Mouse (Mus musculus): ENCODE data around the gene Ext2. TPM values are rescaled to one million over a fixed set of nuclear protein-coding genes. Genes with fewer than 3 reads are reported as not detected.

Gene Ext2
- 71.3 and 74.9 TPM in 2 replicates for polyA plus RNA-seq (2015; fragmentation: Nextera tagmentation; extraction: Ambion mirVana)

DNA sequence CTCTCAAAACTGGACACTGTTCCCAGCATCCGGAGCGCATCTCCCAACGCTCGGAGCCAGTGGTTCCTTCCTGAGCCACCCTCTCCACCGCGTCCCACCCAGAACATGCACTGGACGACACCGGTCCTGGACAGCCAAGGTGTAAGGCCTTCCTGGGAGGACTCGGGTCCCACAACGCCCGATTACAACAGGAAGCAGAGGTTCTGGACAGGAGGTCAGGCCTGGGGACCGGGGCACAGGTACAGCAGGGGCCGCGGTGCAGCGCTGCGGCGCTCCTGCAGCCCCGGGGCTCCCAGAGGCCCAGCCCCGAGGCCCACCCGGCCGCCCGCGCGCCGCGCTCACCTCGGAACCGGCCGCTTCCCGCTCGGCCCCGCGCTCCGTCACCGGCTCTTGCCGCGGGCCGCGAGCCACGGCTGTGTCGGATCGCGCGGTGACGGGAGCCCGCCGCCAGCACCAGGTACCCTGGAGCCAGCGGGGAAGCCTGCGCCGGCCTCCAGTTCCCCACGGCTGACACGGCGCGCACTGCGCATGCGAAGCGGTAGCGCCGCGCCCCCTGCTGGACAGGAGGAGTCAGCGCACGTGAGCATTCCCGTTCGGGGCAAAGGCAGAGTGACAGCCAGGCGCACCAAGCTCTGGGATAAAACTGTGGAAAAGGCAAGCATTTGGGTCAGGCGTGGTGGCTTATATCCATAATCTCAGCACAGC lies at the start of gene Ext2:
Gene Ext2 (minus strand): TSS at position 524 of the 705 bp plus-strand sequence.
- Histone ChIP-seq H3K27ac (ENCODE audit: low read length) (peak within 1 kb of the TSS; percentile 57), H3K4me1 (ENCODE audit: control insufficient read depth, insufficient read depth, low read length) (peaks cover 8% of the 10 kb centered on the region), H3K4me2 (ENCODE audit: low read length) (peak within 1 kb of the TSS; percentile 83), H3K4me3 (ENCODE audit: low read depth, low read length) (peak within 1 kb of the TSS; percentile 78), H3K27me3 (ENCODE audit: control insufficient read depth, insufficient read depth, low read depth, low read length) (no peaks in the 10 kb centered on the region), H3K9ac (ENCODE audit: low read depth, low read length) (peak within 1 kb of the TSS; percentile 84), H3K36me3 (ENCODE audit: control insufficient read depth, insufficient read depth, low read length) (no peaks in the 10 kb centered on the region), H3K9me3 (replicated peaks; ENCODE audit: control insufficient read depth, low read length, poor library complexity, severe bottlenecking) (no peaks in the 10 kb centered on the region)
- ATAC-seq, result peak; percentile 93
- WGBS, result under 1% methylated on average over 56 of the region's 66 CpGs

DNA sequence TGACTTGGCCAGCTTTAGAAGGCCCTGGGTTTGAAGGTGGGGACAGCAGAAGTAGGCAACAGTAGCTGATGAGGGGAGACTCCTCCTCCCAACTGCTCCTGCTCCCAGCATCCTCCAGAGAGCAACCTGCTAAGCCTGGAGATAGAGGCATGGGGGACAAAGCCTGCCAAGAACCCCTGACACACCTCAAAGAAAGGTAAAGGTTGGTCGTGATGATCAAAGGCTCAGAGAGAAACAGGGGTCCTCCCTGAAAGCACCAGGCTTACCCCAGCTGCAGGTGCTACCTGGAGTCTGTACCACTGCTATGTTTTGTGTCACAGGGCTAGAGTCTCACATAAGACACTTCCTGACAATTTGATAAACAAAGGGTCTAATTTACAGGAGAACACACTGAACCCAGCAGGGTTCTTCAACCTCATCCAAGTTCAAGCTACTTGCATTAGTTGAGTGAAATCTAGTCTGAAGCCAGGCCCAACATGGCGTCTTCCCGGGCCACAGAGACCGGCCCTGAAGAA lies 49.1 kb upstream of the Ext2 start:
- Histone ChIP-seq H3K36me3 (ENCODE audit: control insufficient read depth, insufficient read depth, low read length) (no peaks in the 10 kb centered on the region), H3K27me3 (ENCODE audit: control insufficient read depth, insufficient read depth, low read depth, low read length) (no peaks in the 10 kb centered on the region), H3K9me3 (replicated peaks; ENCODE audit: control insufficient read depth, low read length, poor library complexity, severe bottlenecking) (no peaks in the 10 kb centered on the region), H3K4me3 (ENCODE audit: low read depth, low read length) (no peak overlapping the region), H3K4me1 (ENCODE audit: control insufficient read depth, insufficient read depth, low read length) (peaks cover 6% of the 10 kb centered on the region), H3K9ac (ENCODE audit: low read depth, low read length) (no peak overlapping the region), H3K27ac (ENCODE audit: low read length) (no peak overlapping the region), H3K4me2 (ENCODE audit: low read length) (no peak overlapping the region)
- ATAC-seq, result no peak
- 96% methylated on average over 4 of the region's 4 CpGs for WGBS

DNA sequence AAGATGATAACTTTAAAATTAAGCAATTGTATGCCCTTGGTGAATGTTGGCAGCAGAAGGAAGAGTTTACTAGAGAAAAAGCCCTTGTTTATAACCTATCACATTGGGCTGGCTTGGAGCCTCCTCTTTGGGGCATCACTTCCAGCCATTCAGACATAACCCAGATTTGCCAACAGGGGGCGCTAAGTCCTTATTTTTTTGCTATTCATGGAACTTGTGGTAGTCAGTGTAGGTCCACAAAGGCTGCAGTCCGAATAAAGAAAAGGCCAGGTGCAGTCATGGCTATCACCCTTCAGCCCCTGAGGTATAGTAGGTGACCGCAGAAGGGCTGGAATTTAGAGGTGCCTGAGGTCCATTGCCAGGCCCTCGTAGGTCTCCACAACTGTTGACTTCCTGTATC lies 48.5 kb upstream of the Ext2 start:
- no peaks in the 10 kb centered on the region for H3K27me3 ChIP-seq (ENCODE audit: control insufficient read depth, insufficient read depth, low read depth, low read length)
- no peaks in the 10 kb centered on the region for H3K9me3 ChIP-seq (replicated peaks; ENCODE audit: control insufficient read depth, low read length, poor library complexity, severe bottlenecking)
- 0 out of 2 replicates have a peak, but pooled peaks have one; percentile 40 for ATAC-seq
- H3K36me3 ChIP-seq (ENCODE audit: control insufficient read depth, insufficient read depth, low read length), result no peaks in the 10 kb centered on the region
- 39% methylated on average over 4 of the region's 4 CpGs for WGBS
- no peak overlapping the region for H3K4me2 ChIP-seq (ENCODE audit: low read length)
- no peak overlapping the region for H3K27ac ChIP-seq (ENCODE audit: low read length)
- H3K4me3 ChIP-seq (ENCODE audit: low read depth, low read length), result no peak overlapping the region
- H3K4me1 ChIP-seq (ENCODE audit: control insufficient read depth, insufficient read depth, low read length), result peaks cover 6% of the 10 kb centered on the region
- H3K9ac ChIP-seq (ENCODE audit: low read depth, low read length), result no peak overlapping the region

DNA sequence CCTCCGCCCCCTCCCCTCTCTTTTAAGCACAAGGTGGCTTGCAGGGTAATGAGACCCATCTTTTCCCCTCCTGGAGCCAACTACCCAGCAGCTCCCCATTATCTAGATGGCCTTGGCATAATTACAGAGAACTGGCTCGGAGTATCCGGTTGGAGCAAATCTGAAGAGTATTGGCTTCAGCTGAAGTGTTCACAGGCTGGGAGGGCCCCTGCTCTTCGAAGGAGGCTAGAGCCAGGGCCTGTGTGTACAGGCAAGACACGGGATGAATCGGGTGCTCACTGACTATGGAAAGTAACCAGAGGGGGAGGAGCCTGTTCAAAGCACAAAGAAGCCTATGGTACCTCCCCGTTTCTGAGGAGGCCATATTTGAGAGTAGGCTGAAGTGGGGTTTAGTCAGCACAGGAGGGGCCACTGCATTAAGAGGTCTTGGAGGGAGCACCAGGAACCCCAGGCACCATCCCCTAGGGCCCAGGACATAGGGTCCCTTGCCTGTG lies 46.8 kb upstream of the Ext2 start, which contains the start of gene Accsl:
Gene Accsl (minus strand): TSS at position 51 of the 494 bp plus-strand sequence.
- Histone ChIP-seq H3K36me3 (ENCODE audit: control insufficient read depth, insufficient read depth, low read length) (no peaks in the 10 kb centered on the region), H3K4me1 (ENCODE audit: control insufficient read depth, insufficient read depth, low read length) (peaks cover 4% of the 10 kb centered on the region), H3K4me2 (ENCODE audit: low read length) (no peak within 1 kb of the TSS), H3K27ac (ENCODE audit: low read length) (no peak within 1 kb of the TSS), H3K4me3 (ENCODE audit: low read depth, low read length) (no peak within 1 kb of the TSS), H3K27me3 (ENCODE audit: control insufficient read depth, insufficient read depth, low read depth, low read length) (no peaks in the 10 kb centered on the region), H3K9ac (ENCODE audit: low read depth, low read length) (no peak within 1 kb of the TSS), H3K9me3 (replicated peaks; ENCODE audit: control insufficient read depth, low read length, poor library complexity, severe bottlenecking) (no peaks in the 10 kb centered on the region)
- ATAC-seq, result no peak
- 72% methylated on average over 7 of the region's 7 CpGs for WGBS

DNA sequence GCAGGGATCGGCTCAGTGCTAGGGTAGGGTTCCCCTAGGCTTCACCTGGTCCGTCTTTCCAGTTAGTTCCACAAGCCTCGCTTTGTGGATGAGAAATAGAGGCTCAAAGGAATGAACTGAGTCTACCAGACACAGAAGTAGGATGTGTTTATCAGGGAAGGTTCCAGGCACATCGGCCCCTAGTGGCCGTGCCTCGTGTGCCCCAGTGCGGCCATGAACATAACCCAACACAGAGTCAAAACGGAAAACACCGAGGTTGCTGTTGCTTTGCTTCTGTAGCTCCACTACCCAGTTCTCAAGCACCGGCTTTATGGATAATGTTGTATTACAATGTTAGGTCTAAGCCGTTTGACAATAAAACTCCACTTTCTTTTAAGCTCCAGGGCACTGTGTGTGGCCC lies 46.2 kb upstream of the Ext2 start:
- Histone ChIP-seq H3K27me3 (ENCODE audit: control insufficient read depth, insufficient read depth, low read depth, low read length) (no peaks in the 10 kb centered on the region), H3K9ac (ENCODE audit: low read depth, low read length) (no peak overlapping the region), H3K36me3 (ENCODE audit: control insufficient read depth, insufficient read depth, low read length) (no peaks in the 10 kb centered on the region), H3K27ac (ENCODE audit: low read length) (no peak overlapping the region), H3K4me2 (ENCODE audit: low read length) (no peak overlapping the region), H3K4me1 (ENCODE audit: control insufficient read depth, insufficient read depth, low read length) (no peaks in the 10 kb centered on the region; the same call in 1 of the 2 replicates), H3K4me3 (ENCODE audit: low read depth, low read length) (no peak overlapping the region), H3K9me3 (replicated peaks; ENCODE audit: control insufficient read depth, low read length, poor library complexity, severe bottlenecking) (no peaks in the 10 kb centered on the region)
- ATAC-seq, result no peak
- WGBS, result 85% methylated on average over 11 of the region's 11 CpGs

DNA sequence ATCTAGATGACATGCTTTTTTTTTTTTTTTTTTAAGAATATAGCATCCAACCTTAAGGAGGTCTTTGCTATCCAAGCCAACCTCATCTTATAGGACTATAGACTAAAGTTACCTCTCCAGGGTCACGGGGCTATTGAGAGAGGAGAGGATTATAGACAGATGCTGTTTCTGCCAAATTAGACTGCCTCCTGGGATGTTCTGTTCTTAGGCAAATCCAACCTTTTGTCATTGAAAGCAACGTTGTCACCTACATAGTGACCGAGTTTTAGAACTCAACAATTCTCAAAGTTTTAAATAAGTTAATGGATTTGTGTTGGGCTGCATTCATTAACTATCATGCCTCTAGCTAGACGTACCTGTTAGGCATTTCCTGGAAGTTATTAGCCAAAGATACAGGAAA lies 40.9 kb upstream of the Ext2 start:
- no peak overlapping the region for H3K9ac ChIP-seq (ENCODE audit: low read depth, low read length)
- no peak overlapping the region for H3K27ac ChIP-seq (ENCODE audit: low read length)
- ATAC-seq, result no peak
- H3K4me2 ChIP-seq (ENCODE audit: low read length), result no peak overlapping the region
- H3K4me3 ChIP-seq (ENCODE audit: low read depth, low read length), result no peak overlapping the region
- H3K27me3 ChIP-seq (ENCODE audit: control insufficient read depth, insufficient read depth, low read depth, low read length), result no peaks in the 10 kb centered on the region
- no peaks in the 10 kb centered on the region for H3K36me3 ChIP-seq (ENCODE audit: control insufficient read depth, insufficient read depth, low read length)
- no peaks in the 10 kb centered on the region for H3K4me1 ChIP-seq (ENCODE audit: control insufficient read depth, insufficient read depth, low read length)
- no peaks in the 10 kb centered on the region for H3K9me3 ChIP-seq (replicated peaks; ENCODE audit: control insufficient read depth, low read length, poor library complexity, severe bottlenecking)
- 60% methylated on average over 4 of the region's 4 CpGs for WGBS

DNA sequence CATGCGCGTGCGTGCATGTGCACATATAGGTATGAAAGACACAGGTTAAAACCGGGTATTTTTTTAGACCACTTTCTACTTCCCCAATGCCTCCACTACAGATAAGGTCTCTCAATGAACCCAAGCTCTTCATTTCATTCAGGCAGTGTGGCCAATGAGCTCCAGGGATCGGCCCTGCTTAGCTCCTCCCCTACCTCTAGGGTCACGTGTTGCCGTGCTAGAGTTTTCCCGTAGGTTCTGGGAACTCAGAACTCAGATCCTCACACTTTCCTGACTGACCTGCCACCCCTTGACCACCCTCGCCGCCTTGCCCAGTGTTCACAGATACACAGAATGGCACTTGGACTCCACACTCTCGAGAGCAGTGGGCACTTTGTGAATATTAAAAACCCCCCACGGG lies 36.5 kb upstream of the Ext2 start:
- H3K36me3 ChIP-seq (ENCODE audit: control insufficient read depth, insufficient read depth, low read length), result no peaks in the 10 kb centered on the region
- H3K4me1 ChIP-seq (ENCODE audit: control insufficient read depth, insufficient read depth, low read length), result no peaks in the 10 kb centered on the region
- 73% methylated on average over 12 of the region's 12 CpGs for WGBS
- no peak overlapping the region for H3K4me2 ChIP-seq (ENCODE audit: low read length)
- no peaks in the 10 kb centered on the region for H3K9me3 ChIP-seq (replicated peaks; ENCODE audit: control insufficient read depth, low read length, poor library complexity, severe bottlenecking)
- no peak overlapping the region for H3K9ac ChIP-seq (ENCODE audit: low read depth, low read length)
- H3K4me3 ChIP-seq (ENCODE audit: low read depth, low read length), result no peak overlapping the region
- H3K27me3 ChIP-seq (ENCODE audit: control insufficient read depth, insufficient read depth, low read depth, low read length), result no peaks in the 10 kb centered on the region
- H3K27ac ChIP-seq (ENCODE audit: low read length), result no peak overlapping the region
- no peak for ATAC-seq

DNA sequence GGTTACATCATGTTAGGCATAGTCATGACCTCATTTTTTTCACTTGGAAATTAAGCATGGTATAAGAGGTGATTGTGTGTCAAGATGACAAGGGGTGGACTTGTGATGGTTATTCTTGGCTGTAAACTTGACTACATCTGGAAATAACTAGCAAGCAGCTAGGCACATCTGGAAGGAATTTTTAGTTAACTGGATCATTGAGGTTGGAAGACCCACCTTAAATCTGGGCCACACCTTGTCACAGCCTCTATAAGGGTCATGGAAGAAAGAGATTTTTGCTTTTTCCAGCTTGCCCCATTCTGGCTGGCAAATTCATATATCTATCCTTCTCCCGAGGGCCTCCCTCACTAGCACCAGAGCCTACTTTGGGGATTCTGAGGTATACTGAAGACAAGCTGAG lies 28.9 kb upstream of the Ext2 start:
- 87% methylated on average over 1 of the region's 1 CpGs for WGBS
- no peak for ATAC-seq

DNA sequence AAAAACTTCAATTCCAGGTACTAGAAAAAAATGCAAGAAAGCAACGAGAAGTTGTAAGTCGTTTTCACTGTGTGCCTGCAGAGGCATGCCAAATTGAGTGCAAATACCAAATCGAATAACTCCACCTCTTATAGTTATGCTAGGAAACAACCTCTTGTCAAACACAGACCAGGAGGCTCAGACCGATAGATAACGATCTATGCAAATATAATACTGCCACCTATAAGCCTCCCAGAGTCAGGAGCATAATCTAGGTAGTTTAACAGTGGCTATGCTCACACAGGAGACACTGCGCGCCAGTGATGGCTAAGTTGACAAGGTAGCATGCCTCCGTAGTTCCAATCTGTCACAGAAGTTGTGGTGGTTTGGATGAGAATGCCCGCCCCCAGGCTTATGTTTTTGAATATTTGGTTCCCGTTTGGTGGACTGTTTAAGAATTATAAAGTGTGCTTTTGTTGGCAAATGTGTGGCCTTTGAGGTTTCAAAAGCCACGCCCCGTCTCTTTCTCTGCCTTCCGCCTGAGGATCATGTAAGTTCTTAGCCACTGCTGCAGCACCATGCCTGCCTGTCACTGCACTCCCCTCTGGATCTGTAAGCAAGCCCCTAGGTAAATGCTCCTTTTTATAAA lies 28.1 kb upstream of the Ext2 start:
- H3K36me3 ChIP-seq (ENCODE audit: control insufficient read depth, insufficient read depth, low read length), result no peaks in the 10 kb centered on the region
- peaks cover 10% of the 10 kb centered on the region for H3K4me1 ChIP-seq (ENCODE audit: control insufficient read depth, insufficient read depth, low read length)
- peak overlapping the region; percentile 79 for H3K4me2 ChIP-seq (ENCODE audit: low read length)
- no peaks in the 10 kb centered on the region for H3K9me3 ChIP-seq (replicated peaks; ENCODE audit: control insufficient read depth, low read length, poor library complexity, severe bottlenecking)
- no peaks in the 10 kb centered on the region for H3K27me3 ChIP-seq (ENCODE audit: control insufficient read depth, insufficient read depth, low read depth, low read length)
- no peak overlapping the region for H3K27ac ChIP-seq (ENCODE audit: low read length)
- 42% methylated on average over 13 of the region's 13 CpGs for WGBS
- peak overlapping the region; percentile 59 for H3K4me3 ChIP-seq (ENCODE audit: low read depth, low read length)
- H3K9ac ChIP-seq (ENCODE audit: low read depth, low read length), result no peak overlapping the region
- ATAC-seq, result no peak

More for the DNA sequence above, 28.9 kb upstream of the Ext2 start:
- Histone ChIP-seq H3K4me1 (ENCODE audit: control insufficient read depth, insufficient read depth, low read length) (peaks cover 10% of the 10 kb centered on the region), H3K9ac (ENCODE audit: low read depth, low read length) (no peak overlapping the region), H3K4me2 (ENCODE audit: low read length) (no peak overlapping the region), H3K27ac (ENCODE audit: low read length) (no peak overlapping the region), H3K27me3 (ENCODE audit: control insufficient read depth, insufficient read depth, low read depth, low read length) (no peaks in the 10 kb centered on the region), H3K4me3 (ENCODE audit: low read depth, low read length) (no peak overlapping the region), H3K36me3 (ENCODE audit: control insufficient read depth, insufficient read depth, low read length) (no peaks in the 10 kb centered on the region), H3K9me3 (replicated peaks; ENCODE audit: control insufficient read depth, low read length, poor library complexity, severe bottlenecking) (no peaks in the 10 kb centered on the region)
